Mouse (Mus musculus): ENCODE results near the gene Arhgef38. TPM values are rescaled to one million over a fixed set of nuclear protein-coding genes. Genes with fewer than 3 reads are reported as not detected.

The Arhgef38 gene
- polyA plus RNA-seq, 1 experiment from 2014 or later, result not detected

DNA sequence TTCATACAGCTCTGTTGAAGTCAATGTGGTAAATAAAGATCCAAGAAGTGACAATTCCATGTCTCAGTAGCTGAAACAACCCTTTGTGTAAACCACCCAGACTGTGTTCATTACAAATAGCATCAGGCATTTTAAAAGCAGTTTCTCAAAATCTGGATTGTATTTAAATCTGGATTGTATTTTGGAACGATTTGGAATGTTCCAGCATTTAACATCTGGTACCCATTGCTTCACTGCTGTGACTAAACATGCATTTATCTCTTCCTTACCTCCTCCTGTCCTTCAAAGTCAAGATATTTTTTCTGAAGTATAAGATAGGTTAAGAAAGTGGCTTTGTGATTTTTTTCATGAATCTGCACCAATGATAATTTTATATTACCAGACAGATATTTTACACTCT is 121.5 kb downstream of the Arhgef38 start:
- Histone ChIP-seq H3K9ac (ENCODE audit: low read depth, low read length) (no peak overlapping the region), H3K4me2 (no peak overlapping the region), H3K27me3 (replicated peaks; ENCODE audit: control insufficient read depth, insufficient read depth, low read length) (no peaks in the 10 kb centered on the region), H3K4me3 (ENCODE audit: low read depth, low read length) (no peak overlapping the region), H3K9me3 (ENCODE audit: control insufficient read depth, low read length) (no peaks in the 10 kb centered on the region), H3K27ac (ENCODE audit: low read depth, low read length) (no peak overlapping the region), H3K36me3 (ENCODE audit: control insufficient read depth, insufficient read depth, low read length) (peaks cover 3% of the 10 kb centered on the region; the same call in 1 of the 2 replicates), H3K4me1 (replicated peaks; ENCODE audit: control insufficient read depth, insufficient read depth, low read length) (no peaks in the 10 kb centered on the region)
- DNase-seq (ENCODE audit: low spot score) (no peak), ATAC-seq (replicated peaks; ENCODE audit: low FRiP score) (no peak)
- 60% methylated on average over 1 of the region's 1 CpGs for WGBS

DNA sequence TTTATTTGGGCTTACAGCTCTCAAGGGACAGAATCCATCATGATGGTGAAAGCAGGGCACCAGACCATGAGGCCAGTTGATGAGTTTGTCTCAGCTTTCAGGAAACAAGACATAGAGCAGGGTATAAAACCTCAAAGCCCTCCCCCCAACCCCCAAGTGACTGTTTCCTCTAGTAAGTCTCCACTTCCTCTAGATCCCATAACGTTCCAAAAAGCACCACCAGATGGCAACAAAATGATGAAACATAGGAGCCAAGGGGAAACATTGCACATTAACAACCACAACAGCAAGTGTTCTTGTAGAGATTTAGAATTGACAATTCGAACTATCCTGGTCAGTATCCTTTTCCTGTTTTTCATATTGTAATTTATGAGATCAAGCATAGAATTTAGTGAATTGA is 123.0 kb downstream of the Arhgef38 start:
- H3K4me1 ChIP-seq (replicated peaks; ENCODE audit: control insufficient read depth, insufficient read depth, low read length), result no peaks in the 10 kb centered on the region
- WGBS, result 36% methylated on average over 2 of the region's 2 CpGs
- no peak overlapping the region for H3K4me2 ChIP-seq
- no peaks in the 10 kb centered on the region for H3K27me3 ChIP-seq (replicated peaks; ENCODE audit: control insufficient read depth, insufficient read depth, low read length)
- H3K27ac ChIP-seq (ENCODE audit: low read depth, low read length), result no peak overlapping the region
- no peak overlapping the region for H3K9ac ChIP-seq (ENCODE audit: low read depth, low read length)
- no peak; the same call in 1 of the 2 replicates for ATAC-seq (replicated peaks; ENCODE audit: low FRiP score)
- no peaks in the 10 kb centered on the region for H3K9me3 ChIP-seq (ENCODE audit: control insufficient read depth, low read length)
- no peak overlapping the region for H3K4me3 ChIP-seq (ENCODE audit: low read depth, low read length)
- peaks cover 3% of the 10 kb centered on the region; the same call in 1 of the 2 replicates for H3K36me3 ChIP-seq (ENCODE audit: control insufficient read depth, insufficient read depth, low read length)
- no peak for DNase-seq (ENCODE audit: low spot score)

- H3K4me3 ChIP-seq (ENCODE audit: low read depth, low read length), result no peak overlapping the region
- no peak for ATAC-seq (replicated peaks; ENCODE audit: low FRiP score)
Measured at GRCm38 (mm10) chr3:133109844-133110243, 124.9 kb downstream of the Arhgef38 start.

GRCm38 (mm10) chr3:133108731-133109130 is 126.0 kb downstream of the Arhgef38 start:
- H3K27me3 ChIP-seq (replicated peaks; ENCODE audit: control insufficient read depth, insufficient read depth, low read length), result no peaks in the 10 kb centered on the region
- ATAC-seq (replicated peaks; ENCODE audit: low FRiP score), result no peak
- H3K36me3 ChIP-seq (ENCODE audit: control insufficient read depth, insufficient read depth, low read length), result peaks cover 13% of the 10 kb centered on the region

More at GRCm38 (mm10) chr3:133109844-133110243, 124.9 kb downstream of the Arhgef38 start:
- no peak for DNase-seq (ENCODE audit: low spot score)
- Histone ChIP-seq H3K36me3 (ENCODE audit: control insufficient read depth, insufficient read depth, low read length) (peaks cover 10% of the 10 kb centered on the region; the same call in 1 of the 2 replicates), H3K4me1 (replicated peaks; ENCODE audit: control insufficient read depth, insufficient read depth, low read length) (no peaks in the 10 kb centered on the region), H3K9me3 (ENCODE audit: control insufficient read depth, low read length) (no peaks in the 10 kb centered on the region), H3K27me3 (replicated peaks; ENCODE audit: control insufficient read depth, insufficient read depth, low read length) (no peaks in the 10 kb centered on the region), H3K4me2 (no peak overlapping the region), H3K27ac (ENCODE audit: low read depth, low read length) (no peak overlapping the region), H3K9ac (ENCODE audit: low read depth, low read length) (no peak overlapping the region)
- WGBS, result 85% methylated on average over 4 of the region's 4 CpGs

DNA sequence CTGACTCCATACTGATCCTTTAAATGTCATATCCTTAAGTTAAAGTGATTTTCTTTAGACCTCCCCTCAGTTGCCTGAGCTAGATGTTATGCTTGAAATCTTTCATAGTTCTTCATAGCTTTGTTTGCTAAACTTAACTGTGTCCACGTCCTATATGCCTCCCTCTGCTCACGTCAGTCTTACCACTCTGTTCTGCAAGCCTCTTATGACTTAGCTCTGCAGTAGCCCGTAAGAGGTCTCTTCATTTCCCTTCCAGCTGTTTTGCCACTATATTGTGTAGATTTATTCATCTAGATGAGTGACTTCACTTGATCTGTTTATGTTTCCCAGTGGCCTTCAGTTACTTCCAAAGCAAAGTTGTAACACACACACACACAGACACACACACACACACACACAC is 130.3 kb downstream of the Arhgef38 start:
- Histone ChIP-seq H3K4me1 (replicated peaks; ENCODE audit: control insufficient read depth, insufficient read depth, low read length) (no peaks in the 10 kb centered on the region), H3K9me3 (ENCODE audit: control insufficient read depth, low read length) (no peaks in the 10 kb centered on the region), H3K36me3 (ENCODE audit: control insufficient read depth, insufficient read depth, low read length) (peaks cover 17% of the 10 kb centered on the region), H3K9ac (ENCODE audit: low read depth, low read length) (no peak overlapping the region), H3K4me3 (ENCODE audit: low read depth, low read length) (no peak overlapping the region), H3K27ac (ENCODE audit: low read depth, low read length) (no peak overlapping the region), H3K27me3 (replicated peaks; ENCODE audit: control insufficient read depth, insufficient read depth, low read length) (no peaks in the 10 kb centered on the region), H3K4me2 (no peak overlapping the region)
- WGBS, result 93% methylated on average over 3 of the region's 3 CpGs
- DNase-seq (ENCODE audit: low spot score) (no peak), ATAC-seq (replicated peaks; ENCODE audit: low FRiP score) (no peak)

More at GRCm38 (mm10) chr3:133108731-133109130, 126.0 kb downstream of the Arhgef38 start:
- Histone ChIP-seq H3K4me1 (replicated peaks; ENCODE audit: control insufficient read depth, insufficient read depth, low read length) (no peaks in the 10 kb centered on the region), H3K27ac (ENCODE audit: low read depth, low read length) (no peak overlapping the region), H3K4me2 (no peak overlapping the region), H3K9me3 (ENCODE audit: control insufficient read depth, low read length) (no peaks in the 10 kb centered on the region), H3K9ac (ENCODE audit: low read depth, low read length) (no peak overlapping the region), H3K4me3 (ENCODE audit: low read depth, low read length) (no peak overlapping the region)
- 92% methylated on average over 4 of the region's 4 CpGs for WGBS
- no peak for DNase-seq (ENCODE audit: low spot score)

DNA sequence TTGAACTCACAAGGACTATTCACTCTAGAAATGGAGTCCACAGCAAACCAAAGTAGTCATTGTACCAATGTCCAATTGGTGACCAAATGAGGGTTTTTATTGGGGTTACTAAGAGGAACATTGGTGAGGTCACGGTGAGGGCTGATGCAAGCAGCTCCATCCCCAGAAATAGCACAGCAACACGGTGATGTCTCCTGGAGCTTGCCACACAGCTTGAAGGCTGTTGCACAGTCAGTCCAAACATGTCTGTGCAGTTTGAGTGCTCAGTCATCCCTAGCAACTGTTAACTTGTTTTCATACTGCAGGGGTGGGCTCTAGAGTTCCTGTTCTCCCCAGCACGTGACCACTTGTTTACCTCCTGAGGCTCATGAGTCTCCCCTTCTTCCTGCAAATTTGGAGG is 131.0 kb downstream of the Arhgef38 start:
- 85% methylated on average over 3 of the region's 3 CpGs for WGBS
- peaks cover 15% of the 10 kb centered on the region for H3K36me3 ChIP-seq (ENCODE audit: control insufficient read depth, insufficient read depth, low read length)
- ATAC-seq (replicated peaks; ENCODE audit: low FRiP score) (no peak), DNase-seq (ENCODE audit: low spot score) (no peak)
- no peak overlapping the region for H3K4me2 ChIP-seq
- no peak overlapping the region for H3K4me3 ChIP-seq (ENCODE audit: low read depth, low read length)
- H3K9ac ChIP-seq (ENCODE audit: low read depth, low read length), result no peak overlapping the region
- H3K27ac ChIP-seq (ENCODE audit: low read depth, low read length), result no peak overlapping the region
- no peaks in the 10 kb centered on the region for H3K4me1 ChIP-seq (replicated peaks; ENCODE audit: control insufficient read depth, insufficient read depth, low read length)
- H3K27me3 ChIP-seq (replicated peaks; ENCODE audit: control insufficient read depth, insufficient read depth, low read length), result no peaks in the 10 kb centered on the region
- H3K9me3 ChIP-seq (ENCODE audit: control insufficient read depth, low read length), result no peaks in the 10 kb centered on the region

DNA sequence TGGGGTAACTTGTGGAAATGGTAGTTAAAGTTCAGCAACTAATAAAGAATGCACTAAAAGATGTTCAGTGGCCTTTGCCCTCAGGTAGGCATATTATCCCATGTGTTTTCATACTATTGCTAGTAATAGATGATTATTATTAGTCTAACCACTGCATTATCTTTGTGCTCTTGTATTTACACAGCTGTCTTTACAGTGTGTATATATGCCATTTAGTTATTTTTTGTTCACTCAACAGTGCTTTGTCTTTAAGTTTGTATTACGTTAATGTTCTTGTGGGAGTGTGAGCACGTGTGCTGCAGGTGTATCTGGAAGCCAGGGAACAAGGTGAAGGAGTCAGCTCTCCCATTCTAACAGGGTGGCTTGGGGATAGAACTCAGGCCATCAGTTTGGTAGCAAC is 135.8 kb downstream of the Arhgef38 start:
- Histone ChIP-seq H3K4me2 (no peak overlapping the region), H3K4me1 (replicated peaks; ENCODE audit: control insufficient read depth, insufficient read depth, low read length) (peaks cover 5% of the 10 kb centered on the region), H3K27ac (ENCODE audit: low read depth, low read length) (no peak overlapping the region), H3K9me3 (ENCODE audit: control insufficient read depth, low read length) (no peaks in the 10 kb centered on the region), H3K27me3 (replicated peaks; ENCODE audit: control insufficient read depth, insufficient read depth, low read length) (no peaks in the 10 kb centered on the region), H3K9ac (ENCODE audit: low read depth, low read length) (no peak overlapping the region), H3K36me3 (ENCODE audit: control insufficient read depth, insufficient read depth, low read length) (peaks cover 6% of the 10 kb centered on the region), H3K4me3 (ENCODE audit: low read depth, low read length) (no peak overlapping the region)
- WGBS, result 91% methylated on average over 2 of the region's 2 CpGs
- DNase-seq (ENCODE audit: low spot score), result no peak
- ATAC-seq (replicated peaks; ENCODE audit: low FRiP score), result no peak

DNA sequence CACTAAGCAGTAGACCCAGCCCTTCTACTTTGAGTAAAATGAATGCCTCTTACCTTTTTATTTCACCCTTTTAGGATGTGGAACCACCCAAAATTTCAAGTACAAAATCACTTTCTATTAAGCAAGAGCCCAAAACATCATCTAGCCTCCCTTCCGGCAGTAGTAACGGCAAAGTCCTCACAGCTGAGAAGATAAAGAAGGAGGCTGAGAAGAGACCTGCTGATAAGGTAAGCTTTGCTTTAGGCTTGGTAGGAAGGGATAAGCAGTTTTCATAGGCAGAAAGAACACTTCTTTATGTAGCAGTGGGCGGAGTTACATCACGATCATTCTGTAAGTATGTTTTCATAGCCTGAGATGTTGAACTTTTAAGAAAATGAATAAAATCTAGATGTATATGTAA is 136.4 kb downstream of the Arhgef38 start:
- no peak overlapping the region for H3K4me3 ChIP-seq (ENCODE audit: low read depth, low read length)
- 69% methylated on average over 4 of the region's 4 CpGs for WGBS

DNA sequence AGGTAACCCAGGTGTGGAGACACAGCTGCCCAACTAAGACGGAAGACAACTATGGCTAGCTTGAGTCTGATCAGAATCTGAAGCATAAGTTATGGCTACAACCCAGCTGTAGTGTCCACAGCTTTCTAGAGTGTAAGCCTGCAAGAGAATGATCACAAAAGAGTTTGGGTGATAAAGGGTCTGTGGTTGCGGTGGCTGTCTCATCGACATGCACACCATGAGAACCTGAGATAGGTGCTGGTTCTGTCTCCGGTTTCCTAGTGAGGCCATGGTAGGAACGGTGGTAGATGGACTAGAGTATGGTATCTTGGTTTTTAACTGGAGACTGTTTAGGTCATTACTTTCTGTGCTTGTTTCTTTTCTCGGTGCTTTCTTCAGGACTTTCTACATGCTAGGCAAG is 136.8 kb downstream of the Arhgef38 start:
- Histone ChIP-seq H3K4me2 (peak overlapping the region; percentile 10), H3K27ac (ENCODE audit: low read depth, low read length) (no peak overlapping the region; the same call in 1 of the 2 replicates), H3K4me1 (replicated peaks; ENCODE audit: control insufficient read depth, insufficient read depth, low read length) (peaks cover 7% of the 10 kb centered on the region), H3K9me3 (ENCODE audit: control insufficient read depth, low read length) (no peaks in the 10 kb centered on the region), H3K36me3 (ENCODE audit: control insufficient read depth, insufficient read depth, low read length) (0 out of 2 replicates have a peak, but pooled peaks cover 2% of the 10 kb centered on the region), H3K27me3 (replicated peaks; ENCODE audit: control insufficient read depth, insufficient read depth, low read length) (no peaks in the 10 kb centered on the region), H3K4me3 (ENCODE audit: low read depth, low read length) (no peak overlapping the region), H3K9ac (ENCODE audit: low read depth, low read length) (no peak overlapping the region)
- peak; percentile 62 for ATAC-seq (replicated peaks; ENCODE audit: low FRiP score)
- WGBS, result 66% methylated on average over 6 of the region's 6 CpGs
- DNase-seq (ENCODE audit: low spot score), result no peak

More for the DNA sequence above, 136.4 kb downstream of the Arhgef38 start:
- Histone ChIP-seq H3K9ac (ENCODE audit: low read depth, low read length) (no peak overlapping the region), H3K4me2 (peak overlapping the region; percentile 10), H3K4me1 (replicated peaks; ENCODE audit: control insufficient read depth, insufficient read depth, low read length) (peaks cover 5% of the 10 kb centered on the region), H3K9me3 (ENCODE audit: control insufficient read depth, low read length) (no peaks in the 10 kb centered on the region), H3K27me3 (replicated peaks; ENCODE audit: control insufficient read depth, insufficient read depth, low read length) (no peaks in the 10 kb centered on the region), H3K36me3 (ENCODE audit: control insufficient read depth, insufficient read depth, low read length) (peaks cover 2% of the 10 kb centered on the region; the same call in 1 of the 2 replicates), H3K27ac (ENCODE audit: low read depth, low read length) (no peak overlapping the region; the same call in 1 of the 2 replicates)
- no peak for DNase-seq (ENCODE audit: low spot score)
- peak; percentile 81 for ATAC-seq (replicated peaks; ENCODE audit: low FRiP score)
